Mouse (Mus musculus): ENCODE data around the gene Tuba3a.

The Tuba3a gene

DNA sequence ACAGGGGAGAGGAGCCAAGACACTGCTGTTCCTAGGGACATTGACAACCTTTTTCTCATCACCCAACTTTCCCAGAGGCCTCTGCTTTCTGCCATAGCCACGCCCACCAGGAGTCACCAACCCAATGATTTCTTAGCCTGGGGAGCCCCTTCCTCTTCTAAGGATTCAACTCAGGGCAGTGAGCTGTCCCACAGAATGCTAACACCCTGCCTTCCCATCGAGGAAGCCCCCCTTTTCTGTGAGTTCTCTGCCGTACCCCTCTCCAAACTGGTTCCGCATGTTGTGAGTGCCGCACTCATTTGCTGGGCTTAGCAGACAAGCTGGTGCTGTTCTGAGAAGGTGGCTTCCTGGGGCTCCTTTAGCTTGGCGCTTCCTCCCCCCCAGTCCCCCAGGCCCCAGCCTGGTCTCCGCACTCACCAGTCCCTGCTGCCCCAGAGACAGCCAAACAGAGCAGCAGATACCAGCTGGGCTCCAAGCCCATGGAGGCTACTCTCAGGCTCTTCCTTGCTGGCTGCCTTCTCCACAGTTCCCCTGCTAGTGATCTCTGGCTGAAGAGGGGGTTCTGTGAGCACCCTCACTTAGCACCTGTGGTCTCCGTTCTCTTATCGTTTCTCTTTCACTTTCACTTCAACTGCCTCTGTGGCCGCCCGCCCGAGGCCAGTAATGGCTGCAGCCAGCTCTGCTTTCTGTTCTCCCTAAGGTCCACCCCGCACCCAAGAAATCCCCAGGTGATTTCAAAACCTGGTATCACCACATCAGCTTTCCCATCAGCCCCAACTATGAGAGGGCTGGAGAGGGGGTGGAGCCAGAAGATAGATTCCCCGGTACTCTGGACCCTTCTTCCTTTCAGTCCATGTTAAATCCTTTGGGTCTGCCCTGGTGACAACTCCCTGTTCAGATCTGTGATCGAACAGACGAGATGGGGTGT is 54.5 kb downstream of the Tuba3a start, which contains the start of gene Tapbpl:
Gene Tapbpl (minus strand): TSS at position 744 of the 928 bp plus-strand sequence.
- in situ Hi-C loops (cut with MseI, MboI): no loop called here

GRCm38 (mm10) chr6:125230571-125230970 is 55.3 kb downstream of the Tuba3a start:
- in situ Hi-C loops (cut with MseI, MboI): no loop called here
